Mouse (Mus musculus) megakaryocyte, embryonic 14.5 days (primary cell): ENCODE data around the gene Slc5a8.

ENCODE experiments used
- FLI1 ChIP-seq: IDR thresholded peaks from 2 replicates; pipeline ENCODE4 v1.6.1; 2012; ENCODE audit warnings: low read length, inconsistent platforms, mixed read lengths
- GATA1 ChIP-seq: IDR thresholded peaks from 3 replicates; pipeline ENCODE4 v1.6.1; 2012; ENCODE audit warnings: mixed read lengths, low read length, inconsistent platforms, borderline replicate concordance

GRCm38 (mm10) chr10:88970951-88971725, 85.3 kb downstream of the Slc5a8 start:
- no peak for TF ChIP-seq GATA1
- TF ChIP-seq FLI1 = no peak
